Mouse (Mus musculus): ENCODE results near the gene Gldn.
A peak's percentile ranks its signal among the peaks of the same experiment; 100 is the strongest.

The Gldn gene

GRCm38 (mm10) chr9:54286331-54286987 is at the start of gene Gldn:
Gldn (plus strand) TSS chr9:54286486.
- DNase-seq (ENCODE audit: inconsistent age in 2 of 2, low spot score in 1 of 2): peak; percentile 48 to 81

- no peak for DNase-seq (ENCODE audit: inconsistent age in 2 of 2, low spot score in 1 of 2)
Observed at GRCm38 (mm10) chr9:54244869-54245665, 41.2 kb upstream of the Gldn start.

GRCm38 (mm10) chr9:54264754-54265153 is 21.5 kb upstream of the Gldn start:
- DNase-seq (ENCODE audit: inconsistent age in 2 of 2, low spot score in 1 of 2): peak in 1 of 2 experiments; percentile 37

GRCm38 (mm10) chr9:54268010-54268409 is 18.3 kb upstream of the Gldn start, which contains the start of gene Cyp19a1:
Cyp19a1 (minus strand) TSS chr9:54268110.
- DNase-seq (ENCODE audit: inconsistent age in 2 of 2, low spot score in 1 of 2): no peak

GRCm38 (mm10) chr9:54269987-54270386 is 16.3 kb upstream of the Gldn start:
- no peak for DNase-seq (ENCODE audit: inconsistent age in 2 of 2, low spot score in 1 of 2)

- DNase-seq (ENCODE audit: inconsistent age in 2 of 2, low spot score in 1 of 2): no peak
Observed at GRCm38 (mm10) chr9:54270889-54271288, 15.4 kb upstream of the Gldn start.

GRCm38 (mm10) chr9:54275283-54275682 is 11.0 kb upstream of the Gldn start:
- DNase-seq (ENCODE audit: inconsistent age in 2 of 2, low spot score in 1 of 2): no peak

- DNase-seq (ENCODE audit: inconsistent age in 2 of 2, low spot score in 1 of 2): no peak
Observed at GRCm38 (mm10) chr9:54279046-54279589, 7.2 kb upstream of the Gldn start.

GRCm38 (mm10) chr9:54287804-54288203 is 1.5 kb downstream of the Gldn start:
- no peak for DNase-seq (ENCODE audit: inconsistent age in 2 of 2, low spot score in 1 of 2)

GRCm38 (mm10) chr9:54299389-54299788 is 13.1 kb downstream of the Gldn start:
- DNase-seq (ENCODE audit: inconsistent age in 2 of 2, low spot score in 1 of 2): no peak

GRCm38 (mm10) chr9:54299792-54300191 is 13.5 kb downstream of the Gldn start:
- peak in 1 of 2 experiments; percentile 16 for DNase-seq (ENCODE audit: inconsistent age in 2 of 2, low spot score in 1 of 2)

- DNase-seq (ENCODE audit: inconsistent age in 2 of 2, low spot score in 1 of 2): peak in 1 of 2 experiments; percentile 43
Observed at GRCm38 (mm10) chr9:54301255-54301654, 15.0 kb downstream of the Gldn start.

- no peak for DNase-seq (ENCODE audit: inconsistent age in 2 of 2, low spot score in 1 of 2)
Observed at GRCm38 (mm10) chr9:54308209-54308608, 21.9 kb downstream of the Gldn start.

GRCm38 (mm10) chr9:54308751-54309358 is 22.6 kb downstream of the Gldn start:
- peak in 1 of 2 experiments; percentile 25 for DNase-seq (ENCODE audit: inconsistent age in 2 of 2, low spot score in 1 of 2)

- no peak for DNase-seq (ENCODE audit: inconsistent age in 2 of 2, low spot score in 1 of 2)
Observed at GRCm38 (mm10) chr9:54316363-54316762, 30.1 kb downstream of the Gldn start.

- DNase-seq (ENCODE audit: inconsistent age in 2 of 2, low spot score in 1 of 2): peak in 1 of 2 experiments; percentile 71
Observed at GRCm38 (mm10) chr9:54323456-54323855, 37.2 kb downstream of the Gldn start.

GRCm38 (mm10) chr9:54329201-54329600 is 42.9 kb downstream of the Gldn start:
- no peak for DNase-seq (ENCODE audit: inconsistent age in 2 of 2, low spot score in 1 of 2)

- DNase-seq (ENCODE audit: inconsistent age in 2 of 2, low spot score in 1 of 2): no peak
Observed at GRCm38 (mm10) chr9:54335582-54335981, 49.3 kb downstream of the Gldn start.

- peak; percentile 31 to 84 for DNase-seq (ENCODE audit: inconsistent age in 2 of 2, low spot score in 1 of 2)
Observed at GRCm38 (mm10) chr9:54336532-54337144, 50.4 kb downstream of the Gldn start.

GRCm38 (mm10) chr9:54342026-54342425 is 55.7 kb downstream of the Gldn start:
- DNase-seq (ENCODE audit: inconsistent age in 2 of 2, low spot score in 1 of 2): no peak

GRCm38 (mm10) chr9:54356756-54357155 is 70.5 kb downstream of the Gldn start:
- no peak for DNase-seq (ENCODE audit: inconsistent age in 2 of 2, low spot score in 1 of 2)
